Mouse (Mus musculus) regulatory T cell (primary cell): Measurements from ENCODE around the gene Mpzl3.

Source experiments
- in situ Hi-C: fragments of 300-600 bp; cut with MboI, MseI; formaldehyde crosslinking; loops from one replicate; pipeline ENCODE4 v1.15.1; 2025; ENCODE audit warnings: high pct_unique_total_duplicates

Gene Mpzl3

GRCm38 (mm10) chr9:45097877-45098276 is 42.9 kb downstream of the Mpzl3 start:
- in situ Hi-C loops: no loop called here

- in situ Hi-C loops: no loop called here
Measured at GRCm38 (mm10) chr9:45098426-45098825, 43.4 kb downstream of the Mpzl3 start.

GRCm38 (mm10) chr9:45102528-45102927 is 47.5 kb downstream of the Mpzl3 start:
- in situ Hi-C loops: no loop called here

- in situ Hi-C loops: no loop called here
Measured at GRCm38 (mm10) chr9:45103211-45103979, 48.4 kb downstream of the Mpzl3 start.

- in situ Hi-C loops: no loop called here
Measured at GRCm38 (mm10) chr9:45105596-45106374, 50.8 kb downstream of the Mpzl3 start.

- in situ Hi-C loops: no loop called here
Measured at GRCm38 (mm10) chr9:45115706-45116105, 60.7 kb downstream of the Mpzl3 start.

GRCm38 (mm10) chr9:45116819-45117218 is 61.8 kb downstream of the Mpzl3 start:
- in situ Hi-C loops: no loop called here

- in situ Hi-C loops: no loop called here
Measured at GRCm38 (mm10) chr9:45117741-45118431, 62.9 kb downstream of the Mpzl3 start, which contains the start of gene Scn2b. Gene Scn2b (plus strand): TSS chr9:45117782.

- in situ Hi-C loops: no loop called here
Measured at GRCm38 (mm10) chr9:45118552-45118951, 63.6 kb downstream of the Mpzl3 start.

- in situ Hi-C loops: no loop called here
Measured at GRCm38 (mm10) chr9:45119316-45119953, 64.4 kb downstream of the Mpzl3 start.

GRCm38 (mm10) chr9:45119954-45120530 is 65.1 kb downstream of the Mpzl3 start:
- in situ Hi-C loops: no loop called here

- in situ Hi-C loops: no loop called here
Measured at GRCm38 (mm10) chr9:45120567-45120966, 65.6 kb downstream of the Mpzl3 start.

GRCm38 (mm10) chr9:45121001-45121400 is 66.0 kb downstream of the Mpzl3 start:
- in situ Hi-C loops: no loop called here

GRCm38 (mm10) chr9:45121769-45122168 is 66.8 kb downstream of the Mpzl3 start:
- in situ Hi-C loops: no loop called here

GRCm38 (mm10) chr9:45122209-45122761 is 67.3 kb downstream of the Mpzl3 start:
- in situ Hi-C loops: no loop called here

- in situ Hi-C loops: no loop called here
Measured at GRCm38 (mm10) chr9:45125211-45125610, 70.2 kb downstream of the Mpzl3 start.

GRCm38 (mm10) chr9:45126941-45127340 is 72.0 kb downstream of the Mpzl3 start:
- in situ Hi-C loops: no loop called here
